Comparison of ENCODE assay signal across 18 mouse cellular contexts in genomic region chr1:81179725-81180124, GRCm38 (mm10).
"Had no signal": no experiment of that assay in that cellular context is flagged by ENCODE, and none has a peak within 500 bp of the region (broad histone marks: within the 10 kb centered on the region; RNA-seq: fewer than 3 reads in every experiment).

No protein-coding gene starts in this region.

- H3K4me3 ChIP-seq: liver, embryonic 15.5 days; lung, embryonic 15.5 days; megakaryocyte, embryonic 14.5 days; midbrain, embryonic 13.5 days; midbrain, embryonic 15.5 days; neural tube, embryonic 12.5 days; stomach, embryonic 15.5 days had no signal

- H3K27ac ChIP-seq: liver, embryonic 15.5 days; lung, embryonic 15.5 days; macrophage; midbrain, embryonic 13.5 days; midbrain, embryonic 15.5 days; neural tube, embryonic 12.5 days; stomach, embryonic 15.5 days; stomach, postnatal 0 days had no signal

- ATAC-seq: liver, postnatal 0 days; lung, postnatal 0 days; midbrain, embryonic 13.5 days; midbrain, embryonic 15.5 days had no signal

- DNase-seq: liver, postnatal 0 days; lung, adult 2 months; lung, postnatal 14 days; lung, postnatal 36 days; right cerebral cortex, postnatal 14 days; thymus, adult 18-20 months; thymus, postnatal 25 days; thymus, postnatal 4 days had no signal
